Mouse (Mus musculus) adrenal gland, adult 2 months (tissue): ENCODE results near the gene Dcun1d2. TPM values are rescaled to one million over a fixed set of nuclear protein-coding genes. Genes with fewer than 3 reads are reported as not detected.

Experiments used
- DNase-seq: peaks from one replicate; pipeline ENCODE4 v3.0.0; 2021
- polyA plus RNA-seq: library from polyadenylated mRNA; depleted of rRNA; stranded (reverse); fragments of >200 nt; gene quantifications from 2 replicates; pipeline ENCODE4 v1.2.3, GENCODE M21; 2012
- total RNA-seq, 2 experiments: library from RNA; stranded (reverse); gene quantifications; 2 replicates each; pipeline ENCODE4 v1.2.3; 2021

Dcun1d2 gene
- total and polyA plus RNA-seq, 3 experiments = 24.9 to 36.2 (median 28.3) TPM

DNA sequence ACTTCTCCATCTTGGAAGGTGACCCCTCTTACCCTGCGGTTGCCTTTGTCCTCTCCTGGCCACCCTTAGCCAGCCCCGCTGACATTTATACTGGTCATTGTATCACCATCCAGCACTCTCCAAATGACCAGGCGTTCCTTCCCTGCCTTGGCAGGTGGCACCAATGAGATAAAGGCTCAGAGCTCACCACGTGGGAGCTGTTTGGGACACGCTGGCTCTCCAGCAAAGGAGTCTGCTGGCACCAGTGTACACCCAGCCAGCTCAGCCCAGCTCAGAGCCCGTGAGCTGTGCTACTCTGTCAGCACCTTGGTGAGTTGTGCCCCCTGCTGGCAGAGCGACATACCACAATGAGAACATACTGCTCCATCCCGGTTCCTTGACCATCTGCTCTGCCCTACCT is 33.9 kb downstream of the Dcun1d2 start, which contains the start of gene Adprhl1:
Gene Adprhl1 (minus strand): TSS at position 144 of the 400 bp plus-strand sequence.
- peak; percentile 75 for DNase-seq

DNA sequence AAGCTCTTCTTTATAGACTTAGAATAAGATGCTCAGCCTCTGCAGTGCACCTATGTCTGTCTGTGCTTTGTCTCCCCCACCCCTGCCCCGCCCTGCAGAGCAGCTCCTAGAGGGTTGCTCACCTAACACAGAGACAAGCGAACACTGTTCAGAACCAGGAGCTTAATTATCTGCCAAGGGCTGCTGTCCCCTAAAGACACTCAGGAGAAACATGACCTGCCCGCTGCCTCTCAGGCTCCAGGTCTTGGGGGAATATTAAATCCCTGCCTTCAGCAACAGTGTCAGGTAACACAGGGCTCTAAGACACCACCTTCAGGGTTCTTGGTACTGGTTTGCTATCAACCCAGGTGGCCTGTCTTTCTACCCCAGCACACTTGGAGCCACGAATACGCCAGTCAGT is 34.5 kb downstream of the Dcun1d2 start:
- DNase-seq = no peak

DNA sequence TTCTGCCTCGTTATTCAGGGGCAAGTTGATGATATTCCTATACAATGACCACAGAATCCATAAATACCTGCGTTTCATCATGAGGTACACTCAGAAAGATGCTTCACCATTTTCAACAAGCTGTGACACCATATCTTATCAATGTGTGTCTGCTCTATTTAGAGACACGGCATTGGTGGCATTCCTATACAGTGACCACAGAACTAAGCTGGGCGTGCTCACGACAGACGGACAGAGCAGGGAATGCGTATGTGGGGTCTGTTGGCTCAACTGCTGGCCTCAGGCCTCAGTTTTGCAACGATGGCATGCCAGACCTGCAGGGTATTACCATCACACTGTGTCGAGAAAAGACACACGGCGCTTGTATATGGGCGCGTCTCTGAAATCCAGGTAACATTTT is 35.1 kb downstream of the Dcun1d2 start:
- DNase-seq = no peak

DNA sequence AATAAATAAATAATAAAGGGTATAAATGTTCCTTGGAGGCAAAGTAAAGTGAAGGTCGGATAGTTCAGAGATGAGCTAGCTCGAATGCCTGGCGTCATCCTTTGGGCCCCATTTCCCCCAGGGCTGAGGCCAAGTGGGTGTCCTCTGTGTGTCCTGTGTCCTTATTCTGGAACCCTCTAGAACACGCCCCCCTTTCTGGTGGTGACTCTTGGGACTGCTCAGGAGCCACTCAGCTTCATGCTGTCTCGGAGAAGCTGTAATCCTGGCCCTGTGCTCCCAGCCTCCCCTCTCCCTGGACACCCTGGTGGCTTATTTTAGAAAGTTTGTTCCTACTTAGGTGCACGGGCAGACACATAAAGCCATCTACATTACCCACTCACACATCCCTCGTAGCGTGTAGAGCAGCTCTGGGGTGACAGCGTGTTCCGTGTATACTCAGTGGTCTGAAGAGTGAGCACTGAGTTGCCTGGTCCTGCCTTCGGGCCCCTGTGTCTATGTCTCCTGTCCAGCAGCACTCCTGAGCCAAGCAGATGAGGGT is 43.5 kb downstream of the Dcun1d2 start:
- DNase-seq = no peak

DNA sequence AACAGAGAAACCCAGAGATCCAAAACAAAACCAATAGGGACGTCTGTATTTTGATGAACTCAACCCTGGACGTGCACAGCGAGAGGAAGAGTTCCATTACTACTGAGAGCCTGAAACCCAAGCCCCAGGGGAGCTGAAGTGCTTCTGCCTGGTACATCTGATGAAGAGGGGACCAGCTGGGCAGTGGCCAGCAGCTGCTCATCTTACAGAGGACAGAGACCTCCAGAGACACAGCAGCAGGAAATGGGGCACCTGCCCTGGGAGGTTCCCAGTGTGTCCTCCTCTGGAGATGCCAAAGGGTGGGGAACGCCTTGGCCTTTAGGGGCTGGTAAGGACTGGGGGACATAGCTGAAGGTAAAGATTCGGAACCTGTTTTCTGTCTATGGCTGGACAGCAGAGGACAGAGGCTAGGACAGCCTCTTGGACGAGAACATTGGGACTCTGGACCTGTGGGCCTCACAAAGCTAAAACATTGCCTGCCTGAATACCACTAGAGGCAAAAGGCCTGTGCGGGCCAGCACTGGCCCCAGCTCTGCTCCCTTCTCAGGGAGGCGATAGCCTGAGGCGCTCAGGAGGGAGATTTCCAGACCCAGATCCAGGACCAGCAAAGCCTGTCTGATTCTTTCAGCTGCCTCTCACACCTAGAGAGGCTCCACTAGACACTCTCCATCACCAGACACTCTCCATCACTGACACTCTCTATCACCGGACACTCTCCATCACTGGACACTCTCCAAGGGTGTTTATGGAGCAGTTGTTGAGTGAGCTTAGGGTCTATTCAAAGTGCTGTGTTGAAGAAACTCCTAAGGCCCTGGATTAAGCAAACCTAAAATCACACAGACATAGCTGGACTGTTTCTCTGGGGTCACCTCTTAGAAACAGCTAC is 44.7 kb downstream of the Dcun1d2 start:
- DNase-seq = no peak

DNA sequence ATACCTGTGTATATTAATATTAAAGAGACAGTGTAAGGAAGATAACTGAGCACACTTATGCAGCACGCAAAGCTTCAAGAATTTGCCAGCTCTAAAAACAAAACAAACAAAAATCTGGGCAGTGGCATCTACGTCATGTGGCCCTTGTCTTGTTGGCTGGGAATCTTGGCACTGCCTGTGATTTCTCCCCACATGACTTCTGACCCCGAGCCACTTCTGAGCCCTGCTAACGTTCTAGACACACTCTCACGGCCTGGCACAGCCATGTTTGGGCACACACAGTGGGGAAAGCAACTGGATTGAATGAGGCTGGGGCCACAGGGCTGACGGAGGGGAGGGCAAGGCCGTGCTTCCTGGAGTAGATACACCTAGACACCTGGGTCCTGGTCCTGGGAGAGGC is 47.2 kb downstream of the Dcun1d2 start:
- DNase-seq = peak; percentile 27

DNA sequence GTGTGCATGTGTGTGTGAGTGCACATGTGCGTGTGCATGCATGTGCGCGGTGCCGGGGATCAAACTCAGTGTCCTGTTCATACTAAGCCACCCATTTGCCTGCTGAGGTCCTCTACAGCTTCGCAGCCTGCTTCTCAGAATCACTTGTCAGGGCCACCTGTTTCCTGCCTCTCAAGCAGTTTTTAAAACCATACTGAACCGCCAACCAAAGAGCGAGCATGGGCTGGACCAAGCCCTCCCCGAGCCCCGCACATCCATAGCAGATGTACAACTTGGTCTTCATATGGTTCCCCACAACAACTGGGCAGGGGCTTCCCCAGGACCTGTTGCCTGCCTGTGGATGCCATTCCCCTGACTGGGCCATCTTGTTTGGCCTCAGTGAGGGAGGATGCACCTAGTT is 47.9 kb downstream of the Dcun1d2 start:
- DNase-seq = no peak

DNA sequence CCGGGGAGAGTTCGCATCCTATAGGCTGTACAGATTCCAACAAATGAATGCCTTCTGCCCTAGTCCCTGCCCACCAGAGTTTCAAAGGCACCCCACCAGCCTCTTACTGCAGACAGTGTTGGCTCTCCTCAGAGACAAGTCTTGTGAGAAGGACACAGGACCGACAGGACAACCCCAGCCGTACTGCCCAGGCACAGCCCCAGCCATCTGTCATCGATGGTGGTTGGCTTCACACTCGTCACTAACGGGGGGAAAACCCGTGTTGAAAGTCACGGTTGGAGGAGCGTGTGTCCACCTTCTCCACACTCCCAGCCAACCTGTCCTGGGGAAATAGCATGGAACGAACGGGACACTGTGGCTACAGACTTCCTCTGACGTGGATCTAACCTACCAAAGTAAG is 53.1 kb downstream of the Dcun1d2 start:
- DNase-seq = no peak

DNA sequence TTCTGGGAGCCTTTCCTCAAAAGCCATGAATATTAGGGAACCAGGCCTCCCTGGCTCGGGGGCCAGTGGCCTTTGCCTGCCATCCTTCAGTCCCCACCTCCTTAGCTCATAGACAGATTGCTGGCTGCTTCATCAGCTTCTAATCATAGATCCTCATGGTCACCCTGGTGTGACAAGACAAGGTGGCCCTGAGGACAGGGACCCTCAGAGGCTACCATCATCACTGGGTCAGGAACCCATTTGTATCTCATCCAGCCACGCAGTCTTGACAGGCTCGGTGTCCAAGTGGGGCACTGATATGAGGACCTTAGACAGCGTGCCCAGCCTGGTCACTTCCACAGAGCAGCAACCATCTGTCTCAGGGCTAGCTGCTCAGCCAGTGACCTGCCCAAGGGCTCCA is 57.5 kb downstream of the Dcun1d2 start:
- no peak for DNase-seq

DNA sequence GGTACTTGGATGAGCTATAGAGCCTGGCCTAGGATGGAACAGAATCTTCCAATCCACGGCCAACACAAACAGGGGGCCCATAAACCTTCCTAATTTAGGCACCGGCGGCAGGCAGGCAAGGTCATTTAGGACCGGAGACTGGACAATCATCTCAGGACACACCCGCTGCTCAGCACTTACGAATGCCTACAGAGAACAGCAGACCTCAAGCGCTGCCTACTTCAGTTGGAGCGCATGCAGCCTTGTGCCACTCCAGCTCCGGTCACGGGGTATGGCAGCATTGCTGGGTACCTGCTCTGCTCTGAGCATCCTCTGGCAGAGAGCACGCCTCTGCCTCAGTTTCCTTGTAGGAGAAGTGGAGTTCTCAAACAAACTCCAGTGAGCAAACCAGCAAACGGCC is 58.1 kb downstream of the Dcun1d2 start:
- DNase-seq = no peak

DNA sequence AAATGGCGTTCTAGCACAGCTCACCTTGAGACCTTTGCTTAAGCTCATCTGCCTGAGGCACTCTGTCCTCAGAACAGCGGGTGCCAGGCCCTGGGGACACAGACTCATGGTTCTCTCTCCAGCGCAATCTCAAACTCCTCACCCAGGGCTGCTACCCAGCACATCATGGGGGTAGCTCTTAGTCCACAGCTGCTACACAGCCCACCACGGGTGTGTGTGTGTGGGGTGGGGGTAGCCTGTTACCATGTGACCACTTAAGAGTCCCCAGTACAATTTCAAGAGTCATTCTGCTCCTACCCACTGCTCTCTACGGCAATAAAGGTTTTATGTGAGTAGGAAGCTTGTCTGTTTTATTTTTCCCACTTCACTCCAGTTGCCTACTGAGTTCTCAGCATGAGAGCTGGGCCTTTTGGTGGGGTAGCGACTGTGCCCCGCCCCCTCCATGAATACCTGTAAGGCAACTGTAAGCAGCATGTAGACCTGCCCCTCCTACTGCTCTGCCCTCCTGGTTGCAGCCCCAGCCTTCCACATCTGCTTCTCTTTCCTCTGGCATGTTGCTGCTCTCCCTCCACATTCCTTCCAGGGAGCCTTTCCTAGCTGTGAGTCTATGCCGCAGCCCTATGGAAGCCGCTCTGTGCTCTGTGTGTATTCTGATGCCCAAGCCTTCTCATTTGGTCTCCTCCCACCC is 58.9 kb downstream of the Dcun1d2 start:
- no peak for DNase-seq

DNA sequence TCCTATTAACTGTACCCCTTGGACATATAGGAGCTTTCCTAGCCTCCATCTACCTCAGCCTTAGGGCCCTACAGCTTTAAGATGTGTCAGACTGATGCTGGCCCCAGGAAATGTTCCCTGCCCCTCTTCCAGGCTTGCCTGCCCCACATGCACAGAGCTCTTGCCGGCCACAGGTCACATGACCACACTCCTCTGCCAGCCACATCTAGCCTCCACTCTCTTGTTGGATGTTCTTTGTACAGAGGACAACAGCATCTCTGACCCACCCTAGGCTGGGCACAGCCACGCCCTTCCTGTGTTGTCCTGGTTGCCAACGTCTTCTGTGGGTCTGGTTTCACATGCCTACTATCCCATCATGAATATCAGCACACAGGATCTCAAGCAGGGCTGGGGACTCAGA is 60.7 kb downstream of the Dcun1d2 start:
- DNase-seq = no peak

DNA sequence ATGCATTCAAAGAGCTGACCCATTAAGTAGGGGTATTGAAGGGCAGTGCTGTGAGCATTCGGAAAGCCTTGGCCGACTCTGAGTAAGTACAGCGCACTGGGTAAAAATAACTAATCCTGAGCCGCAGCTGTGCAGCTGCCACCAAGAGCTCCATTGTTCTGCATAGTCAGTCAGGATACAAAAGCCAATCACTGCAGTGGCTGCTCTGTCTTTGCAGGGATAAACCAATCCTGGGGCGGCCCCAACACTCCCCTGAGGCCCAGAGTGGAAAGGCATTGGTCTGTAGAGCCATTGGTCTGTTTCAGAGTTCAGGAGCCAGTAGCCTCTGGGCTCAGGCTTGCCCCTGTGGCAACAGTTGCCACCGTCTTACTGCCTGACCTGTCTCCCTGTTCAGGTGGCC is 61.6 kb downstream of the Dcun1d2 start:
- no peak for DNase-seq

DNA sequence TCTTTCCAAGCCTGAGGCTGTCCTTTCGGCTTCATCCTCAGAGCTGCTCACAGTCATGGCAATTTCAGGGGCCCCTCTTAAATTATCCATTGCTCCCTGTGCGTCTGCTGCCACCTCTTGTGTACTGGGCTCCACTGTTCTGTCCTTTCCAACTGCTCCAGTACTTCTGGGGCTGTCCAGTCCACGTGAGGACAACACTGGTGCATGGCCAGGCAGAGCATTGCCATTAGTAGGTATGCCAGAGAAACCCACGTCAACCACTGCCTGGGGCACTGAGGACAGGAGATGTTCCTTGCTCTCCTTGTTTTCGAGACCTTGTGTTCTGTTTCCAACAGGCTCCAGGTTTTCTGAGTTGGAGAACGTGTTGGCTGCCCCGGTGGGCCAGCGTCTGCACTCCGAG is 63.5 kb downstream of the Dcun1d2 start:
- DNase-seq = no peak

DNA sequence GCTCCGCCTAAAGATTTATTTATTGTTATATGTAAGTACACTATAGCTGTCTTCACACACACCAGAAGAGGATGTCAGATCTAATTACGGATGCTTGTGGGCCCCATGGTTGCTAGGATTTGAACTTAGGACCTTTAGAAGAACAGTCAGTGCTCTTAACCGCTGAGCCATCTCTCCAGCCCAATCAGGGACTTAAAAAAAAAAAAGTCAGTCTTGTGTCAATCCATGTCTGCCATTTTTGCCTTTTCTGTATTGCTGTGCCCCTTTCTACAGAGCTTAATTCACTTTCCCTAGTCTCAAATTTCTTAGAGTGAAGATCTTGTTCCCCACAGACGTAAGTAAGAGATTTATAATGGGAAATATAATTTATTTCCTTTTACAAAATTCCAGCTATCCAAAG is 69.5 kb downstream of the Dcun1d2 start:
- no peak for DNase-seq

DNA sequence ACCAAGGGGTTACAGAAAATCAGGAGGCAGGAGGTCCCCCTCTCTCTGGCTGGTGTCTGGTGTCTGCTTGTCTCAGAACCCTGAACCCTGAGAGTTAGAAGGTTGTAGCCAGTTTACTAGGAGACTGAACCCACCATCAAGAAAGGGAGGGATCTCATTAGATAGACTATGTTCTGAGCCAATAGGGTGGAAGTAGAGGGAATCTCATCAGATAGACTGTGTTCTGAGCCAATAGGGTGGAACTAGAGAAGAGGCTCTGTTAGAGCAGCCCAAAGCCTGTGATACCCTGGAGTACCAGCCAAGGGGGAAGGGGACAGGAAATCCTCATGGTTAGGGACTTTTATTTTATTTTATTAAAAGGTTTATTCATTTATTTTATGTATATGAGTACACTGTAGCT is 69.9 kb downstream of the Dcun1d2 start:
- DNase-seq = no peak

DNA sequence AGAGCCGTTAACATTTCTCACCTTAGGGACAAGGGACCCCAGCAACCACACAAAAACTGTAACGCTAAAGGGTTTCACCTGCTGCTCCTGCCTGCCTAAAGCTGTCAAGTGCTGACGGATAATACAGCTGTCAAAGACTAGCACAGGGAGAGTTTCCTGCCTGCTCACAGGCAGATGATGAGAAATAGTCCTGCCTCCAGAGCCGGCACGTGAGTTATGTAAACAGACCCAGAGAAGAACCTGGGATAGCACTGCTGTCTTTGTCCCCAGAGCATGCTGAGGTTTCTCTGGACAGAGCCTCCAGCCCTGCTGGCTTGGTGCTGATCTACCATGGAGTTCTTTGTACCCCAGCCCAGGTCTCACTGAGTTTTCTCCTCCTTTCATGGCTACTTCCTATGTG is 70.8 kb downstream of the Dcun1d2 start:
- DNase-seq = no peak

DNA sequence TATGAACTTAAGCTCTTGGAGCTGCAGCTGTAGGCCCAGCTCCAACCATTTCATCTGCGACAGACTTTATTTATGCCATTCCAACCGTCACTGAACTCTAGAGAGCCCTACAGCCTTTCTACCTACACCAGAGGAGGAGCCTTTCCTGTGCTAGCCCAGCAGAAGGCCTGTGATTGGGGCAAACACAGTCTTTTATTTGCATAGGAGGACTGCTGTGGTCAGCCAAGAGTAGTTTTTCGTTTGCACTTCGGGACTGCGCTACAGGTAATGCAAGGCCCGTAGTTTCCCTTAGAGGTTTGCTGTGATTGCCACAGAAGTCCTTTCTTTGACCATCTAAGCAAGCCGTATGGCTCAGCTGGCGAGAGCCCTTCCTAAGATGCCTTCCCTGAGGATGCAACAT is 71.5 kb downstream of the Dcun1d2 start:
- no peak for DNase-seq

DNA sequence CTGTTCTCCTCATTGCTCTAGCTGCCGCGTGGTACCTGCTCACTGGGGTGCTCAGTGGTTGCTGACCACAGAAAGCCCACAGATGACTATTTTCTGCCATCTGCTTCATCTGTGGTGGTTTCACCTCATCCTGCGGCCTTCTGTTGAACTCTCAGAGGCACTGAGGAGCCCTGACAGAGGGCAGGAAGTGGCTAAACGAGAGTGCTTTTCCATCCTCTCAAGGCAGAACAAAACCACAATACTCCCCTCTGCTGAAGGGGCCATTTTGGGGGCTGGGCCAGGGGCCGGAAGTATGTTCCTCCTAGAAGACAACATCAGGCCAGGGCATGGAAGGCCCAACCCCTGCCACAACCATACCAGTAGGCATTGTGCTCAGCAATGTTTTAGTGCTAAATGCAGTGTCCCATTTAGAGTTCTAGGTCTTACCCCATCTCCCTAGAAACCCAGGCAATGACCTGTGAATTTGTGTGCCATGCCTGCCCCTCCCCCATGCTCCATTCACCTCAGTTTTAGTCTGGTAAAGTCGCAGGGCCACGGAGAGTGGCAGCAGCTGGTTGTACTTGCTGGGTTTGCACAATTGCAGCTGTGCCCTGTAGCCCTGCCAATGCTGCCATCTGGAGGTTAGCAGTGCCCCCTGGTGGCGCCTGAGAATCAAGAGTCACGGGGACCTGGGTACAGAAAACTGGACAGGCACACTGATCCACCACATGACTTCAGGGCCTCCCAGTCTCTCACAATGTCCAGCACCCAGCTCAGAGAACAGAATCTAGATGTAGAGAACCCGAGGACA is 74.3 kb downstream of the Dcun1d2 start:
- peak; percentile 92 for DNase-seq

DNA sequence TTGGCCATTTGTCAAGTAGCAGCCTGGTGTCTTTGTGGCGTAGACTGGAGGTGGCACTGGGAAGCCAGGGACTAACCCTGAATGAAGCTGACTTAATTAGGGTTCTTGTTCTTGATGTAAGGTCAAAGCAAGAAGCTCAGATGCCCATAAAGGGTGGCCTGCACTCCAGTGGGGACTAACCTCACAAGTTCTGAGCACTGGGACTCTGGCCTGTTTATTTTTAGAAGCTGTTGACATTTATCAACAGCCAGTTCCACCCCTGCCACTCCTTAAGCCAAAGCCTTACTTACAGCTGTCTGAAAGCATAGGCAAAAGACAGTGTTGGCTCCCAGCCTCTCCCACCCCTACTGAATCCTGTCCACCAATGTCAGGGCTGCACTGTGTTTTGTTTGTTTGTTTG is 78.2 kb downstream of the Dcun1d2 start:
- DNase-seq = no peak

DNA sequence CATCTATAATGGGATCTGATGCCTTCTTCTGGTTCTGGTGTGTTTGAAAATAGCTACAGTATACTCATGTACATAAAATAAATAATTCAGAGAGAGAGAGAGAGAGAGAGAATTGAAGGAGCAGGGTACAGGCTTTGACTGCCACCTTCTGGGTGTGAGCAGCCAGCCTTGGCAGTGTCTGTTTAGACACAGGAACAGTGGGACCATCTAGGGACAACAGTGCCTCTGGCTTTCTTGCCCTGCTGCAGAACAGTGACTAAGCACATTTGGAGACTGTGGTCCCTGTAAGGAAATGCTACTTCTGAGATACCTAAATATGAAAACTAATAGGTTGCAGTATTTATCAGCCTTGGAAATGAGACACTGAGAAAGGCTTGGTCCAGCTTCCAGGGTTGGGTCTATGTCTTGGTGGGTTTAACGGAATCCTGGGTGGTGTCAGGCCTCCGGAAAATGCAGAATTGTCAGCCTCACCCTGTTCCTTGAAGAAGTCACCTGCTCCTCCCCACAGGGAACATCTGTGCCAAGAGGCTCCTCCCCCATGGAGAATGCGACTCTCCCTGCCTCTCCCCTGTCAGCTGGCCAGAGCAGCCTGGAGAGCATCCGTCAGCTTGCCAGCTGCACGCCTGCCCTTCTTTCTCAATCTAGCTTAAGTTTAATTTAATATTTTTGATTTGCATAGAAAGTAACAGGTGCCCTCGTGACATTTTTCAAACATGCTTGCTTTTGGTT is 79.1 kb downstream of the Dcun1d2 start:
- DNase-seq = peak; percentile 51

DNA sequence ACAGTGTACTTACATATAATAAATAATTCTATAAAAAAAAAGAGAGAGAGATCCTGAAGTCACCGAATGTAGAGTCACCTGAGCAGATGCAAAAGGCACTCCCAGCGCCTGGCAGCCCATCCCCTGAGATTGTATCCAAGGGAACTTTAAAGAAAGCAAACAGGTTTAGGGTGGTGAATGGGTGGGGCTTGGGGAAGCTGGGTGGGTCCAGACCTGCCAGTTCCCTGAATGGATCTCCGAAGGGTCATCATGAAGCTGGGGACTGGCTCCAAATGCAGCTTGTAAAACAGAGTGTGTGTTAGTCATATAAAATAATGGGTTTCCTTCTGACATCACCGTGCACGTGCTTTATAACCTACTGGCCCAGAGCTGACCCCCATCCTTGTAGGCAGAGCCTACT is 81.6 kb downstream of the Dcun1d2 start:
- no peak for DNase-seq
